Mouse (Mus musculus) testis, adult 2 months (tissue): ENCODE measurements at regions not wholly inside any gene's neighbourhood (a gene's known extent, or its start where the extent isn't known, plus 50 kb on each side); places are given as distances from the start of the nearest gene placed in this dataset.

Experiments used
- CTCF ChIP-seq: fragments of 200-500 bp; IDR thresholded peaks from 2 replicates; pipeline ENCODE4 v1.5.1; 2012; ENCODE audit warnings: low read depth, mild to moderate bottlenecking, inconsistent platforms, low read length, moderate library complexity; ENCODE audit not compliant: control insufficient read depth, insufficient read depth, insufficient replicate concordance
- POLR2A ChIP-seq: fragments of 200-500 bp; IDR thresholded peaks from 2 replicates; pipeline ENCODE4 v1.6.1; 2012; ENCODE audit warnings: low read depth, mild to moderate bottlenecking, inconsistent platforms, low read length, moderate library complexity; ENCODE audit not compliant: control insufficient read depth

DNA sequence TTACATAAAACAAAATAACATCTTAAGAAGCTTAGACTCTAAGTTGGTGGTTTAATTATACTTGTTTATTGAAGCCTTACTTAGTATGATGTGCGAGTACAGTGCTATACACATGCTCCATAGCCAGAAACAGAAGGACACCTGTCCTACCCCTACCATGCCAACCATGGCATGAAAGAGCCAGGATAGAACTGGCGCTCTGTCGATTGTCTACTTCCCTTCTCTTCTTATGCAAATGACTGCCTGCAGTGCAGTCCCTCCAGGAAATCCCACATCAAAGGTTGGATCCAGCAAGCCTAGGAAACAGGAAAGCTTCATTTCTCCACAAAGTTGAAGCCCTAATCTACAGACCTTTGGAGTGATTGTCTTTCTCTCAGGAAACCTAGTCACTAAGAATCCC is 181.8 kb upstream of the Astn2 start:
- TF ChIP-seq CTCF = no peak
- no peak for TF ChIP-seq POLR2A
